Mouse (Mus musculus) neural tube, embryonic 13.5 days (tissue): ENCODE measurements around the gene Gfi1. TPM values are rescaled to one million over a fixed set of nuclear protein-coding genes. Genes with fewer than 3 reads are reported as not detected.
A peak's percentile ranks its signal among the peaks of the same experiment; 100 is the strongest.

Experiments
- ATAC-seq: fragments of 200-750 bp; cut with Nextera tagmentation; 2 replicates; pipeline ENCODE4 v1.8.0; 2017; ENCODE audit warnings: low read depth, mild to moderate bottlenecking, moderate TSS enrichment, moderate library complexity
- H3K27ac ChIP-seq: fragments of 300-500 bp; sonication (generic); replicated peaks from 2 replicates; pipeline ENCODE4 v1.5.1; 2015; ENCODE audit warnings: moderate library complexity, mild to moderate bottlenecking, inconsistent platforms
- H3K27me3 ChIP-seq: fragments of 300-500 bp; sonication (generic); 2 replicates; pipeline ENCODE4 v1.6.1; 2015; ENCODE audit warnings: mild to moderate bottlenecking, inconsistent platforms
- H3K36me3 ChIP-seq: fragments of 300-500 bp; sonication (generic); 2 replicates; pipeline ENCODE4 v1.6.1; 2015; ENCODE audit warnings: mild to moderate bottlenecking, inconsistent platforms
- H3K4me1 ChIP-seq: fragments of 300-500 bp; sonication (generic); replicated peaks from 2 replicates; pipeline ENCODE4 v1.6.1; 2015; ENCODE audit warnings: inconsistent platforms
- H3K4me2 ChIP-seq: fragments of 300-500 bp; sonication (generic); 2 replicates; pipeline ENCODE4 v1.6.1; 2015; ENCODE audit warnings: inconsistent platforms, mild to moderate bottlenecking, moderate library complexity
- H3K4me3 ChIP-seq: fragments of 300-500 bp; sonication (generic); 2 replicates; pipeline ENCODE4 v1.5.1; 2015; ENCODE audit warnings: mild to moderate bottlenecking, inconsistent platforms
- H3K9ac ChIP-seq: fragments of 300-500 bp; sonication (generic); 2 replicates; pipeline ENCODE4 v1.6.1; 2015; ENCODE audit warnings: moderate library complexity, mild to moderate bottlenecking, inconsistent platforms
- H3K9me3 ChIP-seq: fragments of 300-500 bp; sonication (generic); 2 replicates; pipeline ENCODE4 v1.6.1; 2016; ENCODE audit warnings: inconsistent platforms
- WGBS: fragments of 180-500 bp; shearing (Covaris S2); methylation state at CpG from one replicate; pipeline ENCODE4 v1.1.7; 2015; 5-methylcytosine and 5-hydroxymethylcytosine counted together
- polyA plus RNA-seq: library from polyadenylated mRNA; unstranded; fragments of >200 nt; fragmentation: Nextera tagmentation; extraction: Ambion mirVana; gene quantifications from 2 replicates; pipeline ENCODE4 v1.2.1, GENCODE M21; 2015

Gene Gfi1
- polyA plus RNA-seq, 1 experiment from 2014 or later, result 0.07 TPM

DNA sequence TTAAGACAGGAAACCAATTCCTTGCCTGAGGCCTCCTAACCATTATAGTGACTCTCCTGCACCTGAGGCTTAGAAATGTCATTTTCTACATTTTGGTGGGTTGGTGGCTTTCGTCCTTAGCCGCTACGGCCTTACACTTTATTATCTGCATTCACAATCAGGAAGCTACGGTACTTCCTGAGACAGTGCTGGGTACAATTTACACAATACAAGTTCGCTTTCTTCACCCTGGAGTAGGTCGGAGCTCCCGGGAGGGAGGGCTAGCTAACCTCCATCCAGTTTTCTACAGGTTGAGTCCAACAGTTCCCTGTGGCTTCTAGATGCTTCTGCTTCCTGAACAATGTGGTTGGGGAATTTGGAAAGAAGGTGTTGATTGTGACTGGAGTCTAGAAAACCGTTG is 26.9 kb downstream of the Gfi1 start:
- Histone ChIP-seq H3K4me3 (no peak overlapping the region), H3K4me2 (no peak overlapping the region), H3K27ac (no peak overlapping the region), H3K27me3 (no peaks in the 10 kb centered on the region), H3K9me3 (no peaks in the 10 kb centered on the region), H3K9ac (no peak overlapping the region), H3K36me3 (no peaks in the 10 kb centered on the region), H3K4me1 (no peaks in the 10 kb centered on the region)
- 83% methylated on average over 8 of the region's 8 CpGs for WGBS
- no peak for ATAC-seq

DNA sequence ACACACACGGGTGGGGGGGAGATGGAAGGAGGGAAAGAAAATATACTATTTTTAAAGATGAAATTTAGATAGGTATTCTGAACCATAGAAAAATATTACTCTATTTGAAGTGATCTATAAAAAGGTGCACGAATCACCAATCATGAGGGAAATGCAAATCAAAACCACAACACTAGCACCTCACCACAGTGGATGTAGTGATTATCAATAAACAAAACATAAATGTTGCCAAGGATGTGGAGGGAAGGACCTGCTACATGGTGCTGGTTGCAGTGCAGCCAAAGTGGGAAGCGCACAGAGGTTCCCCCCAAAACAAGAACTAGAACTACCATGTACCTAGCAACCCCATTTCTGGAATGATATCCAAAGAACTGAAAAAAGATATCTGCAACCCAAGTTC is 30.8 kb downstream of the Gfi1 start:
- no peak overlapping the region for H3K4me3 ChIP-seq
- H3K36me3 ChIP-seq, result no peaks in the 10 kb centered on the region
- no peak overlapping the region for H3K4me2 ChIP-seq
- peaks cover 11% of the 10 kb centered on the region for H3K27me3 ChIP-seq
- H3K9ac ChIP-seq, result no peak overlapping the region
- H3K27ac ChIP-seq, result no peak overlapping the region
- 71% methylated on average over 3 of the region's 3 CpGs for WGBS
- no peak for ATAC-seq
- no peaks in the 10 kb centered on the region for H3K9me3 ChIP-seq
- no peaks in the 10 kb centered on the region for H3K4me1 ChIP-seq

DNA sequence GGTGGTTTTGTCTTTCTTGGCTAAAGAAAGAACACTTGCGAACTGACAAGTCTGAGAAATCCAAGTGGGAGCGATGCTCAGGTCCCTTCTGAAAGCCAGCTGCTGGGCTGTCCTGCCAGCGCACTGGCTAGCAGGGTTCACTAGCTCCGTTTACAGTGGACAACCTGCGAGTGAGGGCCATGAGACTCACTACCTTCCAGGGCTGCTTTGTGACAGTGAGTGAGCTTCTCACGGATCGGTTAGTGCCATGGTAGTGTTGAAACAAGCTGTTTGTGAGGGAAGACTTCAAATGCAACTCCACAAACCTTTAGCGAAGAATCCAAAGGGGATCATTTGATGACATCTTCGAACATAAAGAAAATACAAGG is 37.4 kb downstream of the Gfi1 start:
- Histone ChIP-seq H3K9me3 (no peaks in the 10 kb centered on the region), H3K9ac (peak overlapping the region; percentile 66), H3K36me3 (no peaks in the 10 kb centered on the region), H3K4me3 (peak overlapping the region; percentile 48), H3K27me3 (peaks cover 28% of the 10 kb centered on the region), H3K4me1 (peaks cover 10% of the 10 kb centered on the region; the same call in 1 of the 2 replicates), H3K27ac (peak overlapping the region; percentile 39), H3K4me2 (peak overlapping the region; percentile 66)
- WGBS, result 27% methylated on average over 9 of the region's 9 CpGs
- peak; percentile 78 for ATAC-seq

DNA sequence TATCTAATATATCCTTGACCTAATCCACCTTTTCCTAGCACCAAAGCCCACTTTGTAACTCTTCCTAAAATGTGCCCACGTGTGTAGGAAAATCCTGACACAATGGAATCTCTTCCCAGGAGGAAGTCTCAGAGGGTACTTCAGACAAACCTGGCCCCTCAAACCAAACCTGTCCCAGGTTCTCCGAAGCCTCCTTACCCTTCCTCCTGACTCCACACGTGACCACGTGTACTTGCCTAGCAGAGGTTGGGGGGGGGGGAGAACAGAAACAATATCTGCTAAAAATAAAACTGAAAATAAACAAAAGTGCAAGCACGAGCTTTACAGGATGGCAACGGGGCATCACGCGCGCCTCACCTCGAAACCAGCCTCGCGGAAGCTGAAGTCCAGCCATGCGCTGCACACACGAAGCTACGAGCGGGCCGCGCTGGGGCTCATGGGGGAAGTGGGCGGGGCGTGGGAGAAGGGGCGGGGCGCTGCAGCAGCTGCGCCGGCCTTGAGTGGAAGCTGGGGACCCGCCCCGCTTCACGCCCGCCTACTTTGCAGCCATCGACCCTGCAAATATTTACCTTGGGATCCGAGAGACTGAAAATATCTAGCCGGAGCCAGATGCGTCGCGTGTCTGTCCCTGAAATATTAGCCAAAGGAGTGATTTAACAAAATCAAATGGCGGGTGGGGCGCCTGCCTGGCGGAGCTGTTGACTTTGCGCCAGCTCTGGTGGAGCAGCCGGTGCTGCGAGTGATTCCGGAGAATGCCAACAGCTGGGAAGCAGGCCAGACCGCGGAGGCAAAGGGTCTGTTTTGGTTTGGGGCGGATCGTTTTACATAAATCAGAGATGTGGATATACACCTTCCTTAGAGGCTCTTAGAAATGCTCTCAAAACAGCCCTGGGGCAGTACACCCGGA is 38.0 kb downstream of the Gfi1 start:
- Histone ChIP-seq H3K9me3 (no peaks in the 10 kb centered on the region), H3K4me3 (peak overlapping the region; percentile 48), H3K4me2 (peak overlapping the region; percentile 66), H3K4me1 (peaks cover 10% of the 10 kb centered on the region; the same call in 1 of the 2 replicates), H3K27me3 (peaks cover 25% of the 10 kb centered on the region), H3K9ac (peak overlapping the region; percentile 66), H3K36me3 (no peaks in the 10 kb centered on the region), H3K27ac (peak overlapping the region; percentile 39)
- WGBS, result 13% methylated on average over 46 of the region's 46 CpGs
- ATAC-seq, result peak; percentile 97

DNA sequence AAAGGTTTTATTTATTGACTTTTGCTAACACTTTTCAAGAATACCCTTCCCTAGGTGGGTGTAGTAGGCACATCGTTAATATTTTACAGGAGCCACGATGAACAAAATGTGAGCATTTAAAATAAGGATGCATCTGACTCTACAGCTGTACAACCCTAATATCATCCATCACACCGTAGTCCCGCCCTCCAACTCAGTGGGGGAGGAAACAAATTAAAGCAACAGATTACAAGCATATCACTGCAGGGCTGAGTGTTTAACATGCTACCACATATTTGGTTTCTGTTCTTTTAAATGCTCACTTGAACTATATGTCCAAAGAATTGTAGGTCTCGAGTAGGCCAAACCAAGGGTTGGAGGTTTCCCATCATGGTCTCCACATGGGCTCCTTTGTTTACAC is 38.7 kb downstream of the Gfi1 start:
- Histone ChIP-seq H3K4me1 (peaks cover 10% of the 10 kb centered on the region; the same call in 1 of the 2 replicates), H3K9me3 (no peaks in the 10 kb centered on the region), H3K27ac (no peak overlapping the region), H3K4me3 (no peak overlapping the region), H3K27me3 (peaks cover 21% of the 10 kb centered on the region), H3K36me3 (no peaks in the 10 kb centered on the region), H3K4me2 (no peak overlapping the region), H3K9ac (no peak overlapping the region)
- WGBS, result 90% methylated on average over 5 of the region's 5 CpGs
- no peak for ATAC-seq

DNA sequence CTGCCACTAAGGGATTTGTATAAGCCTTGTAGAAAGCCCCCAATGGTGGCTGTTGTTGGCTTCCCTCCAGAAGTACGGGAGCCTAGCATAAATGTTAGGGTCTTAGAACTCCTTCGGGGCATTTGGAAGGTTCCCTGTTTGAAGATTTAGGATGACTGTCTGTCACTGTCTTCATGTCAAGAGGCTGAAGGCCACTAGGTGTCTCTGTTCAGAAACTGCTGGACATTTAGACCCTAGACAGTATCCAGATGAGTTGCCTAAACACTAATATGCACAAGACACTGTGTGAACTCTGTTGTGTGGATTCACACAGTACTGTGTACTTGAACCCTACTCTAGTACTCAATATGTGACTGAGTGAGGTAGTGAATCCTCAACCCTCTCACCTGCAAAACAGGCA is 41.5 kb downstream of the Gfi1 start:
- Histone ChIP-seq H3K27me3 (peaks cover 10% of the 10 kb centered on the region), H3K27ac (no peak overlapping the region), H3K9me3 (no peaks in the 10 kb centered on the region), H3K36me3 (no peaks in the 10 kb centered on the region), H3K9ac (no peak overlapping the region), H3K4me2 (no peak overlapping the region), H3K4me1 (peaks cover 10% of the 10 kb centered on the region; the same call in 1 of the 2 replicates), H3K4me3 (no peak overlapping the region)
- WGBS, result 84% methylated on average over 2 of the region's 2 CpGs
- no peak for ATAC-seq

DNA sequence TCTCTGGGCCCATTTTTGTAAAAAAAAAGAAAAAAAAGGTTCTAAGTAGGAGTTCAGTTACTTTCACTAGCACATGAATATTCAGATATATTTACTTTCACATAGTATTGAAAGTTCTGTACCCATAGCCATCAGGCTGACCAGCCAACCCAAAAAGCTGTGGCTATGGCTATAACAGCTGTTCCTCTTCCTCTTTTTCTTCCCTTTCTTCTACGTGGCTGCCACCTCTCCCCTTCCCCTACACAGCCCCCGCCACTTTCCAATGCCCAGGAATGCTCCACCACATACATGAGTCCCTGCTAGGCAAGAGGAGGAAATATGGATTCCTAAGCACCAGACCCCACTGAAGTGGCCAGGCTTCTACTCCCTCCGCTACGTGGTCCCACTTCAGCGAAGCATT is 44.5 kb downstream of the Gfi1 start:
- no peak for ATAC-seq
- Histone ChIP-seq H3K36me3 (no peaks in the 10 kb centered on the region), H3K9me3 (no peaks in the 10 kb centered on the region), H3K27me3 (no peaks in the 10 kb centered on the region), H3K4me2 (no peak overlapping the region), H3K27ac (no peak overlapping the region), H3K4me1 (no peaks in the 10 kb centered on the region), H3K4me3 (no peak overlapping the region), H3K9ac (no peak overlapping the region)
- 91% methylated on average over 5 of the region's 5 CpGs for WGBS

DNA sequence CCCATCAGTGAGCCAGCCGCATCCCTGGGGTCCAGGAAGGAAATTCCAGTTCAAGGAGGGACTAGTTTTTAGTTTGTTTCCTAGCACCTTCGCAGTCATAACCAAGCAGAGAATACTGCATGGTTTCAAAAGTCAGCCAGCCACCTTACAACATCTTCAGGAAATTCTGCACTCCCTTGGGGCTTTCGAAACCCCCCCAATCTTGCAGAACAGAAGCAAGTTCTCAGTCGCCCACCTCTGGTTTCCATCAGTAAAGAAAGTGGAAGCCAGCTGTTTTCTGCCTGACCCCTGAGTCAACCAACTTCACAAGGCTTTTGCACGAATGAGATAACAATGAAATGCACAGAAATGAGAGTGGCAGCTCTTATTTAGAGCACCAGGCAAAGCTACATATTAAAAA is 47.4 kb downstream of the Gfi1 start:
- H3K9ac ChIP-seq, result no peak overlapping the region
- no peak for ATAC-seq
- no peak overlapping the region for H3K27ac ChIP-seq
- H3K4me1 ChIP-seq, result no peaks in the 10 kb centered on the region
- 66% methylated on average over 5 of the region's 5 CpGs for WGBS
- no peaks in the 10 kb centered on the region for H3K36me3 ChIP-seq
- no peaks in the 10 kb centered on the region for H3K9me3 ChIP-seq
- H3K27me3 ChIP-seq, result no peaks in the 10 kb centered on the region
- H3K4me3 ChIP-seq, result no peak overlapping the region
- no peak overlapping the region for H3K4me2 ChIP-seq

Other genes starting within 250 kb of the Gfi1 start
- 0.47 and 0.60 TPM in 2 replicates for gene Gm42669, start 218.4 kb downstream of the Gfi1 start, polyA plus RNA-seq
- 0.08 and 0.17 TPM in 2 replicates for gene 1700028K03Rik, start 191.3 kb downstream of the Gfi1 start, polyA plus RNA-seq
- gene Rpap2, start 128.7 kb downstream of the Gfi1 start, polyA plus RNA-seq, result 21.8 and 23.8 TPM in 2 replicates
- gene Glmn, start 128.1 kb downstream of the Gfi1 start, polyA plus RNA-seq, result 37.2 and 37.9 TPM in 2 replicates
- not detected in 2 replicates for gene Ube2d2b, start 104.1 kb upstream of the Gfi1 start, polyA plus RNA-seq
- gene Evi5, start 149.1 kb upstream of the Gfi1 start, polyA plus RNA-seq, result 56.1 and 58.3 TPM in 2 replicates
- gene Rpl5, start 174.5 kb upstream of the Gfi1 start, polyA plus RNA-seq, result 56.2 and 60.3 TPM in 2 replicates